Mouse (Mus musculus) small intestine, adult 2 months (tissue): ENCODE data around the gene Ankrd11. TPM values are rescaled to one million over a fixed set of nuclear protein-coding genes. Genes with fewer than 3 reads are reported as not detected.

Experiments
- H3K27ac ChIP-seq: fragments of 200-500 bp; 2 replicates; pipeline ENCODE4 v1.5.1; 2012; ENCODE audit warnings: low read depth, low read length, control low read depth, inconsistent platforms; ENCODE audit not compliant: insufficient read depth
- H3K27me3 ChIP-seq: fragments of 200-500 bp; 2 replicates; pipeline ENCODE4 v1.6.1; 2012; ENCODE audit warnings: mild to moderate bottlenecking, moderate library complexity, low read length, inconsistent platforms; ENCODE audit not compliant: control insufficient read depth, insufficient read depth
- H3K36me3 ChIP-seq: fragments of 200-500 bp; 2 replicates; pipeline ENCODE4 v1.6.1; 2012; ENCODE audit warnings: mild to moderate bottlenecking, low read length, control low read depth, inconsistent platforms; ENCODE audit not compliant: control insufficient read depth, insufficient read depth
- H3K4me1 ChIP-seq: fragments of 200-500 bp; 2 replicates; pipeline ENCODE4 v1.6.1; 2012; ENCODE audit warnings: low read length, inconsistent platforms, mixed read lengths; ENCODE audit not compliant: control insufficient read depth, insufficient read depth, insufficient read length
- H3K4me3 ChIP-seq: fragments of 200-500 bp; 2 replicates; pipeline ENCODE4 v1.5.1; 2012; ENCODE audit warnings: low read depth, mild to moderate bottlenecking, control low read depth, inconsistent platforms, low read length, moderate library complexity
- CTCF ChIP-seq: fragments of 200-500 bp; IDR thresholded peaks from 2 replicates; pipeline ENCODE4 v1.5.1; 2012; ENCODE audit warnings: low read depth, mild to moderate bottlenecking, control low read depth, inconsistent platforms, low read length, moderate library complexity, mixed read lengths; ENCODE audit not compliant: insufficient replicate concordance, insufficient read length; ENCODE audit errors: extremely low read depth
- POLR2A ChIP-seq: fragments of 200-500 bp; IDR thresholded peaks from 2 replicates; pipeline ENCODE4 v1.6.1; 2012; ENCODE audit warnings: low read depth, mild to moderate bottlenecking, control low read depth, inconsistent platforms, low read length, moderate library complexity
- WGBS: fragments of 180-500 bp; shearing (Covaris S2); methylation state at CpG from one replicate; pipeline ENCODE4 v1.1.7; 2018; 5-methylcytosine and 5-hydroxymethylcytosine counted together
- polyA plus RNA-seq: library from polyadenylated mRNA; depleted of rRNA; stranded (reverse); fragments of >200 nt; gene quantifications from 2 replicates; pipeline ENCODE4 v1.2.3, GENCODE M21; 2012

Ankrd11 gene
- polyA plus RNA-seq, 1 experiment, result 79.9 TPM

- no peak overlapping the region for H3K27ac ChIP-seq
Observed at GRCm38 (mm10) chr8:122924091-122924490, 118.0 kb downstream of the Ankrd11 start.

DNA sequence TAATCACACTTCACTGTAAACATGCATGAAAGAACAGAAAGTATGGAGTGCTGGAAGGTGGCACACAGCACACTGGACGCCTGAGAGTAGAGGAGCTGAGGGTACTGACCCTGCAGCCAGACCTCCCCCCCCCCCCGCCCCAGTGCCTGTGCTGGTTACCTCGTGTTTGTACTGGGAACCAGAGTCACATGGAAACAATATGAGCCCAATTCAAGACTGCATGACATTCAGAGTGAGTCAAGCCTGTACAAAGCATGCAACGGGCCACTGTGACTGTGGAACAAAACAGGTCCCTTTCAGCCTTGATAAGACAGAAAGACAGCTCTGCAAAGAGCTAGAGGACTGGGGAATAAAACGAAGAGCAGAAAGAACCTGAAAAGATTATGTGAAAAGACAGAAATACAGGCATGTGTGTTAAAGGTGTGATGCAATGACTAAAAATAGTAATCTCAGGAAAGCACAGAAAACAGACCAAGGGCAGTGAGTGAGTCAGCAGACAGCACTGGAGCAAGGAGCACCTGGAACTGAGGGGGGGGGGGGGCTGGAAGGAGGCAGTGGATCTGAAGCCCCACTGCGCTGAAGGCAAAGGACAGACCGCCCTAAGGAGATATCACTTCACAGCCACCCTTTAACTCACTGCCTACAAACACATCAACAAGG lies 118.5 kb downstream of the Ankrd11 start:
- H3K27ac ChIP-seq, result no peak overlapping the region
- no peak overlapping the region for H3K4me3 ChIP-seq

More at GRCm38 (mm10) chr8:122924091-122924490, 118.0 kb downstream of the Ankrd11 start:
- 56% methylated on average over 6 of the region's 6 CpGs for WGBS
- H3K4me3 ChIP-seq, result no peak overlapping the region
- H3K4me1 ChIP-seq, result peaks cover 21% of the 10 kb centered on the region
- no peaks in the 10 kb centered on the region for H3K27me3 ChIP-seq
- H3K36me3 ChIP-seq, result peaks cover 7% of the 10 kb centered on the region
- no peak for TF ChIP-seq CTCF
- no peak for TF ChIP-seq POLR2A

DNA sequence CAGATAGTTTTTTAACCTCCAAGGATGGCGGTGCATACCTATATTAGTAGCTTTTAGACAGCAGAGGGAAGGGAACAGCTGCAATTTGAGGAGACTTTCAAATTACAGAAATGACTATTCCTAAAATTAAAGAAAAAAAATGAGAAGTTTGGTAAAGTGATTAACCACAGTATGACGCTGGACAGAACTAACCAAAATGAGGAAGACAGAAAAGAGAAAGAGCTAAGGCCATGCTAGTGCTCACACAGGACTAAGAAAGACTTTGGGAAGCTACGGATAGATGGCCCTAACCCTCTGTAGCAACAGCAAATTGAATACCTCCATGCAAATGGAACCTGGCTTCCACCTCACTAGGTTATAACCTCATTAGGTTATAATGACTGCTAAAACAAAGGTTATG lies 119.1 kb downstream of the Ankrd11 start:
- no peaks in the 10 kb centered on the region for H3K27me3 ChIP-seq
- 83% methylated on average over 3 of the region's 3 CpGs for WGBS

More for the DNA sequence above, 118.5 kb downstream of the Ankrd11 start:
- 58% methylated on average over 7 of the region's 7 CpGs for WGBS
- peaks cover 6% of the 10 kb centered on the region for H3K36me3 ChIP-seq
- H3K27me3 ChIP-seq, result no peaks in the 10 kb centered on the region
- TF ChIP-seq CTCF (no peak), POLR2A (no peak)
- H3K4me1 ChIP-seq, result peaks cover 21% of the 10 kb centered on the region

GRCm38 (mm10) chr8:122920890-122921289 lies 121.2 kb downstream of the Ankrd11 start:
- no peak for TF ChIP-seq POLR2A
- no peak for TF ChIP-seq CTCF
- WGBS, result 86% methylated on average over 7 of the region's 7 CpGs
- Histone ChIP-seq H3K4me1 (peaks cover 27% of the 10 kb centered on the region), H3K4me3 (no peak overlapping the region), H3K36me3 (no peaks in the 10 kb centered on the region), H3K27ac (no peak overlapping the region), H3K27me3 (no peaks in the 10 kb centered on the region)

More for the DNA sequence above, 119.1 kb downstream of the Ankrd11 start:
- Histone ChIP-seq H3K4me1 (peaks cover 27% of the 10 kb centered on the region), H3K36me3 (peaks cover 4% of the 10 kb centered on the region; the same call in 1 of the 2 replicates), H3K4me3 (no peak overlapping the region), H3K27ac (no peak overlapping the region)
- TF ChIP-seq POLR2A (no peak), CTCF (no peak)

DNA sequence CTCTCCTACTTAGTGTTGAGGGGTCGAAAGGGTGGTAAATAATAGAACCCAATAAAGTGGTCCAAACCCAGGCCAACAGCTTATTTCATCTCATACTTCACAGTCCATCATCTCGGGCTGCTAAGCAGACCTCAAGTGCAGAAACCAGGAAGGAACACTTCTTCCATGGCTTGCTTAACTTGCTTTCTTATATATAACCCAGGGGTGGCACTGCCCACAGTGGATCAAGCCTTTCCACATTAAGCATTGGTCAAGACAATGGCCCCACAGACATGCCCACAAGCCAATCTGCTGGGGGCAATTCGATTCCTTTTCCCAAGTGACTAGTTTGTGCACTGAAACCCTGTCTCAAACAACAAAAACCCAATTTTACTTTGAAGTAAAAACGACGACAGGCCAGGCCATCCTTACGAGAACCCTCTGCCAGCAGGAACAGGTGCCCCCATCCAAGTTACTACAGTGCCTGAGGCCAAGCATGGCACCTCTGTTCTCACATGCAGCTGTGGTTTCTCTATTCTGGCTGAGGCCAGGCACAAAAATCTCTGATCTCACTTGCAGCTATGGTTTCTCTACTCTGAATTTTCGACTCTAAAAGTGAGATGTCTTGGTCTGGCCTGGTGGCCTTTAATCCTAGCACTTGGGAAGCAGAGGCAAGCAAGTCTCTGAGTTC lies 123.5 kb downstream of the Ankrd11 start:
- 63% methylated on average over 7 of the region's 7 CpGs for WGBS
- TF ChIP-seq CTCF (no peak), POLR2A (no peak)
- H3K36me3 ChIP-seq, result peaks cover 12% of the 10 kb centered on the region
- H3K4me3 ChIP-seq, result no peak overlapping the region
- peaks cover 22% of the 10 kb centered on the region for H3K4me1 ChIP-seq
- no peak overlapping the region for H3K27ac ChIP-seq
- H3K27me3 ChIP-seq, result no peaks in the 10 kb centered on the region

DNA sequence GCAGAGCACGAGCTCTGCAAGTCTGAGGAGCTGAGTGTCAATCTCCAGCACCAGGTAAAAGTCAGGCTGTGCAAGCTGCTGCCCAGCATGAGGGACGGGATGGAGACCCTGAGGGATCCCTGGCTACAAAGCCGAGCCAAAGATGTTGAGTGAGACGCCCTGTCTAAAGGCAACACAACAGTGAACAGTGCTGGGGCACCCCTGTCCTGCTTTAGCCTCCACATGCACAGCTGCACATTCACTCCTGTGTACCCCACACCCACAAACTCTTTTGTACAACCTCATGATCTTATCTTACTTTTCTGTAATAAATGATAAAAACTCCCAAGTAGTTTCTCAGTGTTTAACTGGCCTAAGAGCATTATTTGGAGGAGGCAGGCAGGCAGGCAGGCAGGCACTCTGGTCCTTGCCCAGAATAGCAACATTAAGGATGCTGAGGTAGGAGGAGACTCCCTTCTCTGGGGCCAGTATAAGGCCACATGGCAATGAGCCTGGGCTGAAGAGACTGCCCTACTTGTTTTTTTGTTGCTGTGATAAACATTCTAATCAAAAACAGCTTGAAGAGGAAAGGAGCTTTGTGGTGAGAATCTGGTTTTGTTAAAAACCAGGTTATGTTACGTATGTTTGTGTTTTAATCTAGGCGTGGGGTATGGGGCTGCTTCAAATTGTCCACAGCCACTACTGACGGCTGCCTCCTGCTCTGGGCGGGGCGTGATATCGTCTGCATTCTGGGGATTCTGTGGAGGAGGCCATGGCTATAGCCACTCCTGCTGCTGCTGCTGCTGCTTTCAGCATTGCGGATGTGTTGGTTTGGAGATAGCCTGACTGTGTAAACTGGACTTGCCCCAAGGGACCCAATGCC lies 124.3 kb downstream of the Ankrd11 start:
- TF ChIP-seq CTCF (no peak), POLR2A (no peak)
- WGBS, result 39% methylated on average over 11 of the region's 11 CpGs
- H3K27ac ChIP-seq, result no peak overlapping the region
- H3K27me3 ChIP-seq, result no peaks in the 10 kb centered on the region
- peaks cover 14% of the 10 kb centered on the region for H3K36me3 ChIP-seq
- peaks cover 22% of the 10 kb centered on the region for H3K4me1 ChIP-seq
- no peak overlapping the region for H3K4me3 ChIP-seq
